Mouse (Mus musculus): ENCODE results near the gene Usp33.

DNA sequence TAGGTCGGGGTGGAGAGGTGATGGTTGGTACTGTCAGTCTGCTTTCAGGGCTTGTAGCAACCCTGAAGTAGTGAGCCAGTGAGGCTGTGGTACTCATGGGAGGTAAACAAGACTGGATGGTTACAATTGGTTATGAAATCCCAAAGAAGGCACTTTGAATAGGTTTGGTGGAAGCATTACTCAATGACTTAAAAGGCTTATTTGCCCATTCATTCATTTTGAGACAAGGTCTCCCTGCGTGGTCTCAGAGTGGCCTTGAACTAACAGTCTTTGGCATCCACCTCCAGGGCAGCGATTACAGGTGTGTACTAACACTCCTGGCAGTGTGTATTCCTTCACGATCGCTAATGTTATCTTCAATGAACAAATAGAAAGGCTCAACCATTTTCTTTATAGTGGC is 4.7 kb downstream of the Usp33 start:
- no peak for TF ChIP-seq TAL1 (IDR thresholded peaks at IDR 0.05; ENCODE audit: low read length)
- no peak for TF ChIP-seq GATA1 (IDR thresholded peaks at IDR 0.05; ENCODE audit: low read length)

Data from erythroblast, embryonic 14.5 days (primary cell).